Mouse (Mus musculus) cerebellum, adult (tissue): ENCODE data around the gene Ranbp3.
A peak's percentile ranks its signal among the peaks of the same experiment; 100 is the strongest.

Source experiments
- ATAC-seq: cut with Nextera tagmentation; 2 replicates; pipeline ENCODE4 v1.9.2; 2017; ENCODE audit warnings: mild to moderate bottlenecking, moderate library complexity, mixed read lengths; ENCODE audit not compliant: insufficient number of reproducible peaks, low FRiP score, low TSS enrichment

Ranbp3 gene

DNA sequence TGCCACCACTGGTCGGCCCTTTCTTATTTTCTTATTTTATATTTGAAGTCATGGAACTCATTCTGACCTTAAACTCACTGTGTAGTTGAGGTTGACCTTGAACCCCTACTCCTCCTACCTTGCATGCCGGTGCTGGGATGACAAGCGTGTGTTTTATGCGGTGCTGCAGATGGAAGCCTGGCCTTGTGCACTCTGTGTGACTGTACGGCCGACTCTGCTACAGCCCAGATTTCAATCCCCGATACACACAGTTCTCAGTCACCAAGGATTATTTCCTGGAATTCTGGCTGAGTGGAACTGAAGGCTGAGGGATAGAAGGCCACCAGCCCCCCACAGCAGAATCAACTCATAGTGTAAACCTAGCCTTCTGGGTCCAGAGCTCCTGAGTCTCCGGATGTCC lies 3.3 kb upstream of the Ranbp3 start:
- ATAC-seq = no peak

DNA sequence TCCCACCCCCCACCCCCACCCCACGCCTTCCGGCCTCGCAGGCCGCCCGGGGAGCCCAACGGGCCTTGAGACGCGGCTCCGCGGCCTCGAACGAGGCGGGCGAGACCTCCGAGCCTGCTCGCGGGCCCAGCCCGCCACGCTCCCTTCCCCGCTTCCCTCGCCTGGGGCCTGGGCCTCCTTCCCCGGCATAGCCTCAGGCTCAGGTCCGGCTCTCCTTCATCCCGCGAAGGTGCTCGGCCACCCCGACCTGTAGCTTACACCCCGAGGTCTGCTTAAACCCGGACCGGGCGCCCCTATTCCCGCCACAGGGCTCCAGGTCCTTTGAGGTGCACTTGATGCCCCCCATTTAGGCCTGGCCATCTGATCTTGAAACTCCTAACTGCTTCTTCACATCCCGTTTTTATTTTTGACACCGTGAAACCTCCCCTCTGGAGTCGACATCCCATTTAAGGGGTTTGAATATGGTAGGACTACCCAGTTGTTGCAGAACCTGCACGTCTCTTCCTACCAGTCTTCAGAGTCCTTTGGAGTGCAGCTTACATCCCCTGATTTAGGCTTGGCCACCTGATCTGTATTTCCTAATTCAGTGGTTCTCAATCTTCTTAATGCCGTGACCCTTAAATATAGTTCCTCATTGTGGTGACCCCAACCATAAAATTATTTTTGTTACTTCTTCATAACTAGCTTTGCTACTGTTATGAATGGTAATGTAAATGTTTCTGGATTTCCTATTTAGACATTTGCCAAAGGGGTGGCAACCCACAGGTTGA lies 738 bp downstream of the Ranbp3 start:
- peak; percentile 9; the same call in 1 of the 2 replicates for ATAC-seq

DNA sequence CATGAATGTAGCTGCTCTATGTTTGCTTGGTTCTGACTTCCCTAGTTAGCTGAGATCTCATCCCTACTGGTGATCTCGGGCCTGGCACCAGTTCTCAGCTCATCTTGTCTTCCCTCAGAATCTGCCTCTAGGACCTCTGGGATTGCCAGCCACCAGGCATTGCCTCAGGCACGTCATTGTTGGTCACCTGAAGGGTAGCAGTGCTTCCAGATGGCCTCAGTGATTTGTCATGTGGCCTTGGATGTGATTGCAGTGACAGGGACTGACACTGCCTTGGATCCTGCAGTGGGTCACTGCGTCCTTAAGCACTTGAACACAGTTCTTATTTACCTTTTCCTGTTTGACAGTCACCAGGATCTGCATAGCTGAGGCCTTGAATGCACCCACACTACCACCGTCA lies 8.7 kb downstream of the Ranbp3 start:
- ATAC-seq = no peak

DNA sequence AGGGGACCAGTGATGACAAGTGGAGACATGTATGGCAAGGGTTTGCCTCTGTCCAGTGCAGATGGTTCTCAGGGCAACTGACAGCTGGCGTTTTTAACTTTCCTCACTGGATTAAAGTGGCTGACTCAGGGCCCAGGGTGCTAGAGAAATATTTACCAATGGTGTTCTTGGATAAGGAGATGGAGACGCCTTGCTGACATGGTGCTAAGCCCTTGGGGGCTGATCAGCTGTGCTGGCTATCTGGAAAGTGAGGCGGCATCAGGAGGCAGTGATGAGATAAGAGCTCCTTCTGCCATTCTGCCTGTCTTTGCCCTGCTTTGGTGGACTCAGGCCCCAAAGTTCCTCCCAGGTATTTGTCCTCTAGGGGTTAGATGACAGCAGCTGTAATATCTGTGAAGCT lies 9.8 kb downstream of the Ranbp3 start:
- ATAC-seq = no peak

DNA sequence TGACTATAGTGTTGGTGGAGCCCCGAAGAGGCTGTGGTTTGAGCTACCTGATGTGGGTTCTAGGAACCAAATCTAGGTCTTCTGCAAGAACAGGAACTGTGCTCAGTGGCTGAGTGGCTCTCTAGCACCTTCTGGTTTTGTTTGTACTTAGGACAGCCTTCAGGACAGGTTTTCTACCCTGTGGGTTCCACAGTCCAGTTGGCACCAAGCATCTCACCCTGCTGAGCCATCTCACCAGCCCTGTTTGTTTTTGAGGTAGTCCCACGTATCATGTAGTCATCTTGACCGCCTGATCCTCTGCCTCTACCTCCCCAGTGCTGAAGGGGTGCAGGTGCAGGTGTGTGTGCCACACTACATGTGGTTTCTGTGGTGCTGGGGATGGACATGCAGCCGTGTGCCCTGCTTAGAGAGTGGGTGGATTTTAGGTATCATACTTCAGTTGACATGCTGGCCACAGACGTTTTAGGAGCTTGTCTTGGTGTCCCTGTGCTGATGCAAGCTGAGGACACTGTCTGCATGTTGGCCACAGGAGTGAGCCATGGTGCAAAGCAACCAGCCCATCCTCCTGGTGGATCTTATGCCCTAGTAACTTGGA lies 10.5 kb downstream of the Ranbp3 start:
- no peak for ATAC-seq

DNA sequence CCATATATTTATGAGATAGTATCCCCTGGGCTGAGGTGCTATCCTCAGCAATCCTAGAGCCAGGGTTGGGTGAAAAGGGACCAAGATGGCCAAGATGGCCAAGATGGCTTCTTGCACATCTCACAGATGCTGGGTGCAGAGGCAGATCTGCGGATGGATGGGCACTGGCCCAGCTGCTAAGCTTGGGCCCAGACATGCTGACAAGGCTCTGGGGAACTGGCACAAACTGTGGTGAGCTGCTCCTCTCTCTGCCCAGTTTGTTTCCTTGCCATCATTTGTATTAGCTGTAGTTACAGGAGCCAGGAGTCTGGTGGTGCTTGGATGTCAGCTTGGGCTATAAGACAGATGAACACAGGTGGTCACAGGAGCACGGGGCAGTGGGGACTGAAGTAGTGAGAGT lies 11.6 kb downstream of the Ranbp3 start:
- ATAC-seq = no peak

DNA sequence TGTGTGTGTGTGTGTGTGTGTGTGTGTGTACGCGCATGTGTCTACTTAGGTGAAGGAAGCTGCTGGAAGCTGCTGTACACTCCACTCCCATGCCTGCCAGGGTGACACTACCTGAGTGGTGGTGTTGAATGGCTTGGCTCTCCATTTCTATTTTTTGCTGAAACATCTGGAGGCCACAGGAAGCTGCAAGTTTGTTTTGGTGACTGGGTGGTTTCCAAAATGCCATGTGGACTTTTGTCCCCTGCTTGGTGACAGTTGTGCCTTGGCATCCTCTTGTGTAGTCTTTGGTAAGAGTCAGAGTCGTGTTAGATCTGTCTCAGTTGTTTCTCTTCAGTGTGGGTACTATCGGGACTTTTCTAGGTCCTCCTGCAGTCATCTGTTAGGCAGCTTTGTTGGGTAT lies 13.7 kb downstream of the Ranbp3 start:
- no peak for ATAC-seq

DNA sequence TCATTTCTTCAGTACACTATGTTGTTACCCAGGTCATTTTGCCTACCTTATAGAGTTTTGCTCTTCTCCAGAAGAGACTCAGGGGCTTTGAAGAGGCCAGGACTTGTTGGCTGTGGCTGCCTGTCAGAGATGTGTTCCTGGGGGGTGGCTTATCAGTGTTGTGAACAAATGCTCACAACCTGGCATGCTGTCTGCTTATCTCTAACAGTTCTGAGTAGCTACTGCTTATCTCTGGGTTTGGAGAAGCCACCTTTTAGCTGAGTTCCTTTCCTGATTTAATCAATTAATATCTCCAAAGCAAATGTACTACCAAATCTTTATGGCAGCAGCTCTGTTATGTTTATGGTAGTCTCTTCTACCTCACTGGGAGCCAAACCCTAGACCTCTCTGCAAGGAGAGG lies 15.0 kb downstream of the Ranbp3 start:
- no peak for ATAC-seq

DNA sequence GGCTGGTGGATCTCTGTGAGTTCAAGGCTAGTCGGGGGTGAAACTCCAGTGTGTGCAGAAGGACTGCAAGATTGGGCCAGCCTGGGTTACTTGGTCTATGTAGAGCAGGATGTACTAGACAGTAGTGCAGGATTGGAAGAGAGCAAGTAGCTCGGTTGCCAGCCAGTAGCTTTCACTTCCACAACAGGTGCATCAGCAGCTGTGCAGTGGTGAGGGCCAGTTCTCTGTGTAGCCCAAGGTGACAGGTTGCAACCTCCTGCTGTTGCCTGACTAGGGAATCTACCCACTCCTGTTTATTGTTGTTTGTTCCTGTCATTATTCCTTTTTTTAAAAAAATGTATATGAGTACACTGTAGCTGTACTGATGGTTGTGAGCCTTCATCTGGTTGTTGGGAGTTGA lies 15.6 kb downstream of the Ranbp3 start:
- no peak for ATAC-seq

DNA sequence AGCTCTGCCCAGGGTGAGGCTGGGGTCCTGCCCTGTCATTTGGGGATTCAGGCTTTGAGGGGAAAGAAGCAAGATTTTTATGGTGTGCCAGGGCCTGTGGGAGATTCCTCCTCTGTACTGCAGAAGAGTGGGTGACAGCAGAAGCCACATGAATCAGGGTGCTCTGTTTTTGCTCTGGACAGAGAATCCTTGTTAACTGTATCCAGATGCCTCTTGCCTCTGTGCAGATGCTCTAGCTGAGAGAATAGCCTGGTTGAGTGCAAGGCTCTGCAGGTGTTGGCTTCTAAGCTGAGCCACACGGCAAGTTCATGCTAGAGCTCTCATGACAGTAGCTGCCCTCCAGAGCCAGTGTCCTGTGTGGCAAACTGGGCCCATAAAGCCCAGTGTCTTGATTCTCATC lies 20.3 kb downstream of the Ranbp3 start:
- no peak for ATAC-seq

DNA sequence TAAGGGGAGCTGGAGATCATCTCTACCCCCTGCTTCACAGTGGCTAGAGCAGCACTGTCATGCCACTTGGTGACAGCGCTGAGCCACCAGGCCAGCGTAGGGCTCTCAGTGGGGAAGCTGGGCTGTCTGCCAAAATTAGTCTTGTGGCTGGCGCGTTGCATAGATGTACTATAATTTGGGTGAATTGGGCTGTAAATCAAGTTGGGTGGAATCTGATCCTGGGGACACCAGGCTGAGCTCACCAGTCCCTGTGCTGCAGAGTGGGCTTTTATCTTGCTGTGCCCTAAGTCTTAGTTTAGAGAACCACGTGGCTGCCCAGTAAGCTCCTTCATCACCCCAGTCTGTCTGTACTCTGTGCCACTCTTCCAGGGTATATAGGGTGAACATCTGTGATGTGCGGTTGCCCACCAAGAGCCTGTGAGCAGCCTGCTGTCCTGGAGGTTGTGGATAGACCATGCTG lies 20.8 kb downstream of the Ranbp3 start:
- ATAC-seq = peak; percentile 75

DNA sequence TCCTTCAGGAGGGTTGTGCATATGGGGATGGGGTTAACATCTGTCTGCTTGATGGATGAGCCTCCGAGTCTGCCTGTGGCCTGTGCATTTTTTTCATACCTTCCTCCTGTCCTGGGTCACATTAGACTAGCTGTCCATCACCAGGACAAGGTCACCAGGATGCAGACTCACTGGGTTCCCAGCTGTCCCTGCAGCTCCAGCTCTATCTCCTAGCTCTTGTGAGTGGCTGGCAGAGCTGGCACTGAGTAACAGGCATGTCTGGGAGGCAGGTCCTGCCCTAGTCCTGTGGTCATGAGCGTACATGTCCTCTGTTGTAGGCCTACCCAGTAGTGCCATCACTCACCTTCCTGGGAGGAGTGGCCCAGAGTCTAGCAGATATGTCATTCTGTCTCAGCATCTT lies 27.4 kb downstream of the Ranbp3 start:
- no peak for ATAC-seq

DNA sequence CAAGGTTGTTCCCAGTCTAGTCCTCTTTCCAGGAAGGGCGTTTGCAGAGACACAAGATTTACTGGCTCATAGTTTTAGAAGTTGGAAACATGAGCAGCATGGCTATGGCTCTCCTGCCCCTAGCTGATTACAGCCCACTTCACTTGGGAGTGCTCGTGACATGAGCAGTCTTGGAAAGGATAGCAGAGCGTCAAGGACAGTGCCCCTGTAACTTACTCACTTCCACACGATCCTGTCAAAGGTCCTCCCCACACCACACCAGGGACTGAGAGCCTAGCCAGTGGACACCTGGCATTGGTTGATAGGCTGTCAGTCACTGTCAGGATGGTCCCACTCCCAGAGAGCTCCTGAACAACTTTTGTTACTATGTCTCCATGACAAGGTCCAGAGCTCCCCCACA lies 29.9 kb downstream of the Ranbp3 start:
- no peak for ATAC-seq

DNA sequence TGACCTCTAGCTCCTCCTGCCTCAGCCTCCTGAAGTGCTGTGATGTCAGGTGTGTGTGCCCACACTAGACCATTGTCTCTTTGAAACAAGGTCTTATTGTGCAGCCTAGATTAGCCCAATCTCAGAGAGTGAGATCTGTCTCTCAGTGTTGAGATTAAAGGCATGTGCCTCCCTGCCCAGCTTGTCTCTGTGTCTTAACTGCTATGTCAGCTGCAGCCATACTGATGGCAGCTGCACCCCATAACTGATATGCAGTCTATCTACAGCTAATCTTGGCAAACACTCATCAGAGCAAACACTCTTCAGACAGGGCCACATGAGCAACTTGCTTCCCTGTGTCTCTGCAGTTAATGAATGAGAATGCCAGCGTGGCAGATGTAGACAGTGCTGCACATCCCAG lies 33.4 kb downstream of the Ranbp3 start:
- ATAC-seq = no peak

DNA sequence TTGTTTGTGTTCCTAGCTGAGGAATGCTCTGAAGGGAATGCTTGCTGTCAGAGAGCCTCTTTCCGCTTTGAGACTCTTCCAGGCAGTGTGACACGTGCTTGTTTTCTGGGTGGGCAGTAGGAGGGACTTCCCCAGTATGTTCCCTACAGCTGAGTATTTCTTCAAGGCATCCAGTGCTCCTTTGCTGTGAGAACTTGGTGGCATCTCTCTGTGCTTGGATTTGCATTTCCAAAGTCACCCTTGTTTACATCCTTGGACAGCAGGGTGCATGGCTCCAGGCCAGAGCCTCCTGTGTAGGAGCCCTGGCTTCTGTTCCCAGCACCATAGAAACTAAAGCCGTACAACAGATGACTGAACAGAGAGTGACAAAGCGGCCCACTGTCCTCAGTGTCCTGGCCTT lies 35.6 kb downstream of the Ranbp3 start:
- ATAC-seq = no peak

DNA sequence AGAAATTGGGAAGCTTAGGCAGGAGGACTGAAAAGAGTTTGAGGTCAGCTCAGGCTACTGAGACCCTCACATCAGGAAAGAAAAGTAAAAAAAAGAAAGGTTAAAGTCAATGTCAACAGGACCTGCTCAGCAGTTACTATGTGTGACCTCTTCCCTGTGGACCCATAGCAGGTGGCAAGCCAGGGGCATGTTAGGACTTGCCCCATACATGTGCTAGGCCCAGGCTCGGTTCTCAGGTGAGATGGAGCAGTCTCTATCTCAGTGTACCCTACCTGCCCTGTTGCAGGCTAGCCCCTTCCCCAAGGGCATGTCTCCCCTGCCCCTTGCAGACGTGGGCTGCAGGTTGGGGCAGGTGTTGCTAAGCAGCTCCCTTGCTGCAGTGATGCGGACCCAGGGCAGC lies 36.6 kb downstream of the Ranbp3 start:
- ATAC-seq = no peak

DNA sequence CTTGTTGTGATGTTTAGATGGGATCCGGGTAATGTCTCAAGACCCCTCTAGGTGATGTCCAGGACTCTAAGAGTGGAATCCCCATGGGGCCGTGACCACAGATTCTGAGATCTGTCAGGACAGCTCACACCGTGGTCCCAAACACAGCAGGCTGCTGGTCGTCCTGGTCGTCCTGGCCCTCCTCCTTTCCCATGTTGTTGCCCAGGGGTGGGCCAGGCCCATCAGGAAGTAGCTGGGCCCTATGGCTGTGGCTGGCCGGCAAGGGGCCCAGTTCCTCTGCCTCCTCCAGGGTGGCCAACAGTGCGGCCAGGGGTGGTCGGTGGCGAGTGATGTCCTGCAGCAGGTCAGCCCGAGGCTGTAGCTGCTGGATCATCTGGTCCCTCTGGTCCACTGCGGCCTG lies 42.3 kb downstream of the Ranbp3 start:
- no peak for ATAC-seq

DNA sequence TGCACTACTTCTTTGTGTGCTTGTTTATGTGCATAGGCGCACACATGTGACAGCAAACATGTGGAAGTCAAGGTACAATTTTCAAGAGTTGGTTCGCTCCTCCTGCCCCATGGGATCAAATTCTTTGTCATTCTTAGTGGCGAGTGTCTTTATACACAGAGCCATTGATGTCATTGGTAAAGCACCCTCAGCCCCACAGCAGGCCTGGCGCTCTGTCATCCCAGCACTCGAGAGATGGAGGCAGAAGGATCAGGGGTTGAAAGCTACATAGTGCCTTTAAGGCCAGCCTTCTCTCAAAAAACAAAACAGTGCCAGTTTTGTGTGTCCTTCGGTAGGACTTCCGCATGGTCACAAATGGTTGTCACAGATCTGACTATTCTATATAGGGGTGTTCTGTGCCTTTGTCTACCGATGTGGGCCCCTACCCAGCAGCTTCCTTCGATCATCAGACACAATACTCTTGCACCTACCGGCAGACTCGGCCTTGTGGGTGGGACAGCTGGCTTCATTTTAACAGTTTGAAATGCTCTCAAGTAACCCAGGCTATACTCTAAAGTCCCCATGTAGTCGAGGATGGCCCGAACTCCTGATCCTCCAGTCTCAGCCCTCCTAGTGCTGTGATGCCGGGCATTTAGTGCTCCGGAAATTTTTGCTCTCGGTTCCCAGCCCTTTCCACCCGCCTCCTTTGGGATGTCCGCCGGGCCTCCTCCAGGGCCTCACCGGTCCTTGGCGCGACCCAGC lies 43.0 kb downstream of the Ranbp3 start:
- ATAC-seq = peak; percentile 11; the same call in 1 of the 2 replicates

DNA sequence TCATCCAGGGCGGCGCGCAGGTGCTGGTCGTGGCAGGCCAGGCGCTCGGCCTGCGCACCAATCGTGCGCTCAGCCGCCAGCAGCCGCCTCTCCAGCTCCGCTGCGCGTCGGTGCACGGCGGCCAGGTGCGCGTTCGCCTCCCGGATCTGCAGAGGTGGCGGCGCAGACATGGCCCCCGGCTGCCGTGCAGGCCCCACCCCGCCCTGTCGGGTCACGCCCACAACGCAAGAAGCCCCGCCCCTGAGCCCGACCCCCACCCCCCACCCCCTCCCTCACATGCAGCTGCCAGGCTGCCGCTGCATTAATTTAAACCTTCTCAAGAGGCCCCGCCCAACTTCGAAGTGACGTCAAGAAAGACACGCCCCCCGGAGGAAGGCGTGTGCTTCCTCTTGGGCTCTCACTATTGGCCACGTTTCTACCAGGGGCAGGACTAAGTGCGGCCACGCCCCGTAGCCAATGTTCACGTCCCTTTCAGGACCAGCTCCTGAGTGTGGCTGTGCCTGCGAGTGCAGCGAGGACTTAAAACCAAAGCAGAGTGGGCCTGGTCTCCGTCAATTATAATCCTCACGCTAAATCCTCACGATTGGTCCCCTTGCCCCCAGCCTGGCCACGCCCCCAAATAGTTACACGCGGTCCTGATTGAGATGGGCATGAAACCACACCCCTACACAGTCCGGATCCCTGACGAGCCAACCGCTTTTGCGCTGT lies 43.7 kb downstream of the Ranbp3 start:
- peak; percentile 80 for ATAC-seq

DNA sequence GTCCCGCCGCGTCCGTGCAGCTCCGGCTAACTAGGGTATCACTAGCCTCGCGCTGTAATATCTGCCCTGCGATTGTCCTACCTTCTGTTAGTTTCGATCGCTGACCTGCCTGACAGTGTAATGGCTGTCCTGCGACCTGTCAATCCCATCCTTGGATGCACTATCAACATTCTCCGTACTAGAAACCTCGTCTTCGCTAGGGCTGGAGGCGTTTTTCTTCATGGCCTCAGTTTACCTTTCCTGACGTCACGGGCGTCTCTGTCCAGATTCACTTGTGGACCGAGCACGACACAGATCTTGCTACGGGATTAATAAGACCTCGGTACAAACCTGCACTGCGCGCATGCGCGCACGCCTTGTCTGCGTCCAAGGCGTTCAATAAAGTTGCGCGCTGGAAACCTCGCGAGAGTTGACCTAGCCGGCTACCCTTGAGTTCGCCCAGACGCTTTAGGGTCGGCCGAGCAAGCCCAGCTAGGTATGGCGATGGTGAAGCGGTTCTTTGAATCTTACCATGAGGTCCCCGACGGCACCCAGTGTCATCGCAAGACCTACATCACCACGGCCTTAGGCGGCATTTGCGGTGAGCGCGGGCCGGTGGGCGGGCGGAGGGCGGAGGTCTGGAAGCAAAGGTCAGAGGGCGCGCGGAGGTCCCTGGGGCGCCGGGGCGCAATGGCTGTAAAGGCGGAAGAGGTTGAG lies 44.4 kb downstream of the Ranbp3 start, which contains the start of the genes Ndufa11 and Vmac:
Gene Ndufa11 (plus strand): TSS at position 405 of the 696 bp plus-strand sequence.
Gene Vmac (minus strand): TSS at position 660 of the 696 bp plus-strand sequence.
- ATAC-seq = peak; percentile 79
